ENCODE assay signal across 17 mouse cellular contexts in the genomic region with DNA sequence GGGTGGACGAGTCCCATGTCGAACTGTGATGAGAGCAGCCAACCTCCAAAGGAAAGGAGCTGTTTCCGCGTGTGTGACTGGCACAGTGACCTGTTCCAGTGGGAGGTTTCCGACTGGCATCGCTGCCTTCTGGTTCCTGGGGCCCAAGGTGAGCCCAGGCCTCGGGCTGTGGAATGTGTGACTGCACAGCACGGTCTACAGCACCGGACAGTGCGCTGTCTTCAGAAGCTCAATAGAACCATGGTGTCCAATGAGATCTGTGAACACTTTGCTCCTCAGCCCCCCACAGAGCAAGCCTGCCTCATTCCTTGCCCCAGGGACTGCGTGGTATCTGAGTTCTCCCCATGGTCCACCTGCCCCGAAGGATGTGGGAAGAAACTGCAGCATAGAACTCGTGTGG.
DNase-seq lines count a peak whose midpoint lies in the region; ATAC-seq lines count a peak whose summit lies in the region.
"Had no signal": no experiment of that assay in that cellular context is flagged by ENCODE, and none has a peak within 500 bp of the region (broad histone marks: within the 10 kb centered on the region; RNA-seq: fewer than 3 reads in every experiment).

No protein-coding gene starts in this region.

- H3K36me3 ChIP-seq in kidney, embryonic 16.5 days (ENCODE audit: insufficient read depth, low read length) = no peaks in the 10 kb centered on the region
- no peaks in the 10 kb centered on the region for H3K36me3 ChIP-seq in kidney, embryonic 14.5 days (ENCODE audit: control insufficient read depth, insufficient read depth, low read length)
- H3K36me3 ChIP-seq: heart, embryonic 10.5 days; heart, embryonic 15.5 days; hindbrain, embryonic 12.5 days had no signal

- no peaks in the 10 kb centered on the region for H3K27me3 ChIP-seq in kidney, embryonic 16.5 days (ENCODE audit: insufficient read depth, low read length)
- no peaks in the 10 kb centered on the region for H3K27me3 ChIP-seq in kidney, embryonic 14.5 days (ENCODE audit: control insufficient read depth, insufficient read depth, low read length)
- H3K27me3 ChIP-seq: heart, embryonic 15.5 days; hindbrain, embryonic 12.5 days had no signal

- 0 out of 2 replicates have a peak, but pooled peaks cover under 1% of the 10 kb centered on the region for H3K4me1 ChIP-seq in kidney, embryonic 16.5 days (ENCODE audit: insufficient read depth, low read length)
- no peaks in the 10 kb centered on the region for H3K4me1 ChIP-seq in kidney, embryonic 14.5 days (ENCODE audit: control insufficient read depth, insufficient read depth, low read length)
- H3K4me1 ChIP-seq: heart, embryonic 10.5 days; heart, embryonic 15.5 days; hindbrain, embryonic 12.5 days had no signal

- DNase-seq in heart, adult 11 months = peak; percentile 76
- DNase-seq in heart, postnatal 36 days = no peak
- peak; percentile 11 to 17 for DNase-seq in kidney, postnatal 4 days
- DNase-seq in kidney, adult 11 months = no peak
- DNase-seq: adrenal gland, adult 2 months; adrenal gland, postnatal 25 days; cerebellum, adult 18-20 months; cerebellum, adult 9-11 months; cerebellum, postnatal 36 days; gastrocnemius, postnatal 36 days; heart, adult 18-20 months had no signal

- H3K4me2 ChIP-seq in kidney, embryonic 16.5 days (replicated peaks; ENCODE audit: low read depth, low read length) = no peak overlapping the region
- H3K4me2 ChIP-seq in kidney, embryonic 14.5 days (replicated peaks; ENCODE audit: low read depth, low read length) = no peak overlapping the region
- H3K4me2 ChIP-seq: heart, embryonic 15.5 days; hindbrain, embryonic 12.5 days had no signal

- intact Hi-C loops in heart, postnatal 36 days (cut with DNase I) = no loop called here

- no peak overlapping the region for H3K27ac ChIP-seq in kidney, embryonic 16.5 days (ENCODE audit: low read length)
- H3K27ac ChIP-seq in kidney, embryonic 14.5 days (ENCODE audit: low read depth, low read length) = no peak overlapping the region
- H3K27ac ChIP-seq: heart, embryonic 10.5 days; heart, embryonic 15.5 days; hindbrain, embryonic 12.5 days had no signal

- no peaks in the 10 kb centered on the region for H3K9me3 ChIP-seq in kidney, embryonic 16.5 days (ENCODE audit: low read length)
- no peaks in the 10 kb centered on the region for H3K9me3 ChIP-seq in kidney, embryonic 14.5 days (ENCODE audit: control insufficient read depth, low read length)
- H3K9me3 ChIP-seq: heart, embryonic 10.5 days; heart, embryonic 15.5 days; hindbrain, embryonic 12.5 days had no signal

- WGBS in kidney, embryonic 16.5 days = 72% methylated on average over 13 of the region's 13 CpGs
- 80% methylated on average over 13 of the region's 13 CpGs for WGBS in kidney, embryonic 14.5 days

- ATAC-seq in kidney, embryonic 16.5 days (ENCODE audit: low FRiP score, low TSS enrichment) = peak; percentile 35; the same call in 1 of the 2 replicates
- ATAC-seq in kidney, embryonic 14.5 days (ENCODE audit: low FRiP score, low TSS enrichment) = no peak
- ATAC-seq: hindbrain, embryonic 16.5 days had no signal

- H3K9ac ChIP-seq in kidney, embryonic 16.5 days (replicated peaks; ENCODE audit: low read length) = no peak overlapping the region
- H3K9ac ChIP-seq in kidney, embryonic 14.5 days (ENCODE audit: low read depth, low read length) = no peak overlapping the region
- H3K9ac ChIP-seq: heart, embryonic 15.5 days; hindbrain, embryonic 12.5 days had no signal

- H3K4me3 ChIP-seq in kidney, embryonic 16.5 days (ENCODE audit: low read length) = no peak overlapping the region
- H3K4me3 ChIP-seq in kidney, embryonic 14.5 days (ENCODE audit: low read length) = no peak overlapping the region
- H3K4me3 ChIP-seq: heart, embryonic 10.5 days; heart, embryonic 15.5 days; hindbrain, embryonic 12.5 days had no signal

Comparison
In these comparisons a context has a peak if more than half of its experiments do, and no peak if none do; other contexts are left out.
1. DNase-seq: peak in heart, adult 11 months (single experiment) and kidney, postnatal 4 days (2 of 2); none in heart, postnatal 36 days (0 of 2) and kidney, adult 11 months (single experiment).